Mouse (Mus musculus): ENCODE measurements around the gene Tcte3.
"Not testable (repeated sequence)": the region's sequence is repeated elsewhere in the genome, so short reads cannot be mapped to it uniquely, and the experiment has no call there.

DNA sequence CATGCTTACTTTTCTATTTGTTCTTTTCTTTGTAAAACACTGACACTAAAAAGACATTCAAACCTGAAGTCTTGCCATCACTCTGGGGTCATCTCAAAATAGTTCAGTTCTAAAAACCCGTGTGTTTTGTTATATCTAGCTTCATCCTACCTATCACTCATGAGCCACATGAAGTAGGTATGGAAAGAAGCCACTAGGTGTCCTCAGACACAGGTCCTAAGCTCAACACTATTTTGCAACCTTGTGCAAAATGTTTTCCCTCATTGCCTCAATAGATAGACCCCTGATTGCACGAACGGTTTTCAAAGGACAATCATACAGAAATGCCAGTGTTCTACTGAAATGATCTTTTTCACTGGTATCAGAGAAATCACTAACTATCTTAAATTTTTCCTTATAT is 32.2 kb downstream of the Tcte3 start:
- TF ChIP-seq CTCF (IDR thresholded peaks at IDR 0.05; ENCODE audit: borderline replicate concordance, control insufficient read depth, extremely low read depth, insufficient read depth, low read length, poor library complexity); POLR2A (IDR thresholded peaks at IDR 0.05; ENCODE audit: control insufficient read depth, extremely low read depth, insufficient read depth, low read length, poor library complexity): not testable (repeated sequence)

All from thymus, adult 2 months (tissue).